Mouse (Mus musculus) liver, adult 2 months (tissue): ENCODE results near the gene Pdzph1.

Source experiments
- CTCF ChIP-seq: fragments of 200-500 bp; IDR thresholded peaks from 2 replicates; pipeline ENCODE4 v1.5.1; 2011; ENCODE audit warnings: low read depth, low read length, control low read depth
- POLR2A ChIP-seq: fragments of 200-500 bp; IDR thresholded peaks from 2 replicates; pipeline ENCODE4 v1.6.1; 2011; ENCODE audit warnings: low read length, control low read depth; ENCODE audit not compliant: insufficient read depth; ENCODE audit errors: extremely low read depth

DNA sequence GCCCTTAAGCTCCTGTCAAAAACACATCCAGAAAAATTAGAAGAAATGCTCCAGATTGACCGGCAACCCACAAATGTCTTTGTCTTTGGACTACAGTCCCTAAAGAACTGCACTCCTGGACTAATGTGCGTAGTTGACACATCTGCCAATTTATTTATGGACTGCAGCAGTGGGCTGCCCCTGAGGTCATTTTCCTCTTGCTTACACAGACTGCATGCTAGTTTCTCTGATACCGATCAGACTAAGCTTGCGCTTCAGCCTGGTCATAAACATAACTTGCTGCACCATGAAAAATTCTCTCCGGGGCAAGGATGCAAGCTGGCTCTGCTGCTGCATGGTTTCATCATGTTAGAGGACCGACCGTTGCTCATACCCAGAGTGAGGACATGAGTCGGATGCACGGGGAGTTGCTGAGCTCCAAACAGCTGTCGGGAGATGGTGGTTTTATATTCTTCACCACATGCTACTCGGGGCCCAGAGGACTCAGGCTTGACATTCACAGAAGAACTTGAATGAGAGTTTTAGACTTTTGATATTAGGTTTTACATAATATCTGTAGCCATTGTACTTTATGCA, 67.2 kb downstream of the Pdzph1 start:
- no peak for TF ChIP-seq CTCF
- no peak for TF ChIP-seq POLR2A
